11 mouse cellular contexts compared by ENCODE assay signal in genomic region chr4:99970097-99970496, GRCm38 (mm10). TPM values are rescaled to one million over a fixed set of nuclear protein-coding genes. Genes with fewer than 3 reads are reported as not detected.
A peak's percentile ranks its signal among the peaks of the same experiment; 100 is the strongest.
DNase-seq lines count a peak whose midpoint lies in the region; ATAC-seq lines count a peak whose summit lies in the region.
"Had no signal": no experiment of that assay in that cellular context is flagged by ENCODE, and none has a peak within 500 bp of the region (broad histone marks: within the 10 kb centered on the region; RNA-seq: fewer than 3 reads in every experiment).

No protein-coding gene starts in this region.

- no peak overlapping the region for H3K4me3 ChIP-seq in heart, embryonic 11.5 days (ENCODE audit: low read depth, low read length)
- H3K4me3 ChIP-seq: embryonic facial prominence, embryonic 13.5 days; layer of hippocampus, adult 2 months had no signal

- peak; percentile 45 for DNase-seq in heart, adult 9 months (ENCODE audit: low spot score in 2 of 2)
- DNase-seq in right cerebral cortex, adult 18-20 months = peak; percentile 18
- no peak for DNase-seq in right cerebral cortex, postnatal 4 days
- DNase-seq in kidney, postnatal 14 days = peak; percentile 56
- DNase-seq in thymus, postnatal 4 days = no peak
- DNase-seq: cerebellum, adult 9-10 months had no signal

- H3K27ac ChIP-seq in heart, embryonic 11.5 days (ENCODE audit: low read depth, low read length) = no peak overlapping the region
- H3K27ac ChIP-seq: embryonic facial prominence, embryonic 13.5 days had no signal

- H3K4me1 ChIP-seq in heart, embryonic 11.5 days (ENCODE audit: control insufficient read depth, insufficient read depth, low read length) = no peaks in the 10 kb centered on the region

- ATAC-seq in heart, embryonic 11.5 days (replicated peaks; ENCODE audit: insufficient number of reproducible peaks, low FRiP score, low TSS enrichment) = no peak
- no peak for ATAC-seq in erythroblast, adult 5-6 weeks (replicated peaks; ENCODE audit: low FRiP score, poor library complexity, severe bottlenecking)

- no peak overlapping the region for H3K9ac ChIP-seq in heart, embryonic 11.5 days (ENCODE audit: low read depth, low read length)
- H3K9ac ChIP-seq: embryonic facial prominence, embryonic 13.5 days had no signal

- H3K27me3 ChIP-seq in heart, embryonic 11.5 days (ENCODE audit: control insufficient read depth, insufficient read depth, low read length) = no peaks in the 10 kb centered on the region
- H3K27me3 ChIP-seq: CH12.LX; embryonic facial prominence, embryonic 13.5 days had no signal

- H3K4me2 ChIP-seq in heart, embryonic 11.5 days = no peak overlapping the region
- H3K4me2 ChIP-seq: embryonic facial prominence, embryonic 13.5 days had no signal

- H3K9me3 ChIP-seq in heart, embryonic 11.5 days (replicated peaks; ENCODE audit: control insufficient read depth, low read length) = no peaks in the 10 kb centered on the region
- H3K9me3 ChIP-seq: embryonic facial prominence, embryonic 13.5 days had no signal

- WGBS in heart, embryonic 11.5 days (ENCODE audit: insufficient replicate concordance) = 75% methylated on average over 4 of the region's 4 CpGs

- H3K36me3 ChIP-seq in heart, embryonic 11.5 days (ENCODE audit: control insufficient read depth, insufficient read depth, low read length) = peaks cover 16% of the 10 kb centered on the region
- H3K36me3 ChIP-seq: embryonic facial prominence, embryonic 13.5 days had no signal

RNA-seq across cellular contexts. Expression of gene Itgb3bp, which starts 40.5 kb away (rescaled TPM):
- 38.5 and 43.0 TPM in 2 replicates for polyA plus RNA-seq in heart, embryonic 11.5 days (2014; fragmentation: Nextera tagmentation; extraction: Ambion mirVana)
- 1.3 and 2.1 TPM in 2 replicates for total RNA-seq in erythroblast, adult 5-6 weeks (2015; ENCODE audit: low replicate concordance)
- total RNA-seq in erythroblast, adult 5-6 weeks (2017; ENCODE audit: low replicate concordance) = 1.7 and 1.9 TPM in 2 replicates

RNA-seq across cellular contexts. Expression of gene Pgm1, which starts 40.9 kb away (rescaled TPM):
- polyA plus RNA-seq in heart, embryonic 11.5 days (2014; fragmentation: Nextera tagmentation; extraction: Ambion mirVana) = 277 and 308 TPM in 2 replicates
- 3.3 and 4.0 TPM in 2 replicates for total RNA-seq in erythroblast, adult 5-6 weeks (2015; ENCODE audit: low replicate concordance)
- total RNA-seq in erythroblast, adult 5-6 weeks (2017; ENCODE audit: low replicate concordance) = 2.1 and 6.6 TPM in 2 replicates

Comparison
In these comparisons a context has a peak if more than half of its experiments do, and no peak if none do; other contexts are left out.
1. DNase-seq: peak in heart, adult 9 months (2 of 2), right cerebral cortex, adult 18-20 months (single experiment) and kidney, postnatal 14 days (single experiment); none in right cerebral cortex, postnatal 4 days (single experiment) and thymus, postnatal 4 days (single experiment).